Mouse (Mus musculus) limb, embryonic 15.5 days (tissue): Measurements from ENCODE around the gene Sdc4. TPM values are rescaled to one million over a fixed set of nuclear protein-coding genes. Genes with fewer than 3 reads are reported as not detected.
A peak's percentile ranks its signal among the peaks of the same experiment; 100 is the strongest.

Experiments
- ATAC-seq: fragments of 200-750 bp; cut with Nextera tagmentation; 2 replicates; pipeline ENCODE4 v1.8.0; 2017; ENCODE audit warnings: low read depth, moderate TSS enrichment; ENCODE audit not compliant: insufficient number of reproducible peaks, low FRiP score, low TSS enrichment
- H3K27ac ChIP-seq: fragments of 300-500 bp; sonication (generic); 2 replicates; pipeline ENCODE4 v1.5.1; 2015; ENCODE audit warnings: moderate library complexity, mild to moderate bottlenecking, inconsistent platforms
- H3K27me3 ChIP-seq: fragments of 300-500 bp; sonication (generic); 2 replicates; pipeline ENCODE4 v1.6.1; 2015; ENCODE audit warnings: inconsistent platforms
- H3K36me3 ChIP-seq: fragments of 300-500 bp; sonication (generic); 2 replicates; pipeline ENCODE4 v1.6.1; 2015; ENCODE audit warnings: inconsistent platforms
- H3K4me1 ChIP-seq: fragments of 300-500 bp; sonication (generic); 2 replicates; pipeline ENCODE4 v1.6.1; 2015; ENCODE audit warnings: inconsistent platforms
- H3K4me2 ChIP-seq: fragments of 300-500 bp; sonication (generic); 2 replicates; pipeline ENCODE4 v1.6.1; 2015; ENCODE audit warnings: mild to moderate bottlenecking, inconsistent platforms
- H3K4me3 ChIP-seq: fragments of 300-500 bp; sonication (generic); 2 replicates; pipeline ENCODE4 v1.5.1; 2015; ENCODE audit warnings: mild to moderate bottlenecking, inconsistent platforms
- H3K9ac ChIP-seq: fragments of 300-500 bp; sonication (generic); 2 replicates; pipeline ENCODE4 v1.6.1; 2015; ENCODE audit warnings: inconsistent platforms
- H3K9me3 ChIP-seq: fragments of 300-500 bp; sonication (generic); 2 replicates; pipeline ENCODE4 v1.6.1; 2016; ENCODE audit warnings: inconsistent platforms
- WGBS: fragments of 180-500 bp; shearing (Covaris S2); methylation state at CpG from one replicate; pipeline ENCODE4 v1.1.7; 2015; 5-methylcytosine and 5-hydroxymethylcytosine counted together
- polyA plus RNA-seq: library from polyadenylated mRNA; unstranded; fragments of >200 nt; fragmentation: Nextera tagmentation; extraction: Ambion mirVana; gene quantifications from 2 replicates; pipeline ENCODE4 v1.2.1, GENCODE M21; 2015

The Sdc4 gene
- polyA plus RNA-seq, 1 experiment from 2014 or later: 110 TPM

GRCm38 (mm10) chr2:164457942-164458341, 14.3 kb upstream of the Sdc4 start:
- Histone ChIP-seq H3K9me3 (no peaks in the 10 kb centered on the region), H3K4me2 (no peak overlapping the region), H3K4me3 (no peak overlapping the region), H3K27me3 (no peaks in the 10 kb centered on the region), H3K9ac (no peak overlapping the region), H3K27ac (no peak overlapping the region), H3K4me1 (peaks cover 38% of the 10 kb centered on the region), H3K36me3 (no peaks in the 10 kb centered on the region)
- ATAC-seq: no peak
- 67% methylated on average over 7 of the region's 7 CpGs for WGBS

- 2% methylated on average over 7 of the region's 7 CpGs for WGBS
- Histone ChIP-seq H3K4me1 (peaks cover 41% of the 10 kb centered on the region), H3K27ac (peak within 1 kb of the TSS; percentile 5; the same call in 1 of the 2 replicates), H3K27me3 (no peaks in the 10 kb centered on the region), H3K9ac (no peak within 1 kb of the TSS), H3K4me2 (peak within 1 kb of the TSS; percentile 10; the same call in 1 of the 2 replicates), H3K9me3 (no peaks in the 10 kb centered on the region), H3K36me3 (no peaks in the 10 kb centered on the region), H3K4me3 (no peak within 1 kb of the TSS)
- no peak for ATAC-seq
Measured at GRCm38 (mm10) chr2:164456864-164457300, 13.2 kb upstream of the Sdc4 start, which contains the start of gene Sys1. TSS of gene Sys1 (plus strand) at chr2:164456964.

GRCm38 (mm10) chr2:164456413-164456812, 12.7 kb upstream of the Sdc4 start:
- Histone ChIP-seq H3K4me3 (no peak overlapping the region), H3K27ac (no peak overlapping the region), H3K9ac (no peak overlapping the region), H3K4me2 (no peak overlapping the region), H3K27me3 (no peaks in the 10 kb centered on the region), H3K9me3 (no peaks in the 10 kb centered on the region), H3K36me3 (no peaks in the 10 kb centered on the region), H3K4me1 (peaks cover 40% of the 10 kb centered on the region)
- no peak for ATAC-seq
- 75% methylated on average over 1 of the region's 1 CpGs for WGBS

- Histone ChIP-seq H3K27ac (0 out of 2 replicates have a peak overlapping the region, but pooled peaks have one; percentile 18), H3K9ac (no peak overlapping the region), H3K4me2 (no peak overlapping the region), H3K9me3 (no peaks in the 10 kb centered on the region), H3K36me3 (no peaks in the 10 kb centered on the region), H3K4me1 (peaks cover 40% of the 10 kb centered on the region), H3K27me3 (no peaks in the 10 kb centered on the region), H3K4me3 (no peak overlapping the region)
- no peak for ATAC-seq
- 56% methylated on average over 6 of the region's 6 CpGs for WGBS
Measured at GRCm38 (mm10) chr2:164455421-164456190, 11.9 kb upstream of the Sdc4 start.

- no peak overlapping the region for H3K4me3 ChIP-seq
- H3K4me1 ChIP-seq: peaks cover 40% of the 10 kb centered on the region
- H3K4me2 ChIP-seq: no peak overlapping the region
- H3K9ac ChIP-seq: no peak overlapping the region
- WGBS: 47% methylated on average over 10 of the region's 10 CpGs
- no peaks in the 10 kb centered on the region for H3K9me3 ChIP-seq
- 0 out of 2 replicates have a peak overlapping the region, but pooled peaks have one; percentile 18 for H3K27ac ChIP-seq
- ATAC-seq: no peak
- H3K27me3 ChIP-seq: no peaks in the 10 kb centered on the region
- no peaks in the 10 kb centered on the region for H3K36me3 ChIP-seq
Measured at GRCm38 (mm10) chr2:164454846-164455245, 11.2 kb upstream of the Sdc4 start.

- Histone ChIP-seq H3K4me1 (peaks cover 40% of the 10 kb centered on the region), H3K4me2 (no peak overlapping the region), H3K27ac (no peak overlapping the region), H3K9me3 (no peaks in the 10 kb centered on the region), H3K36me3 (no peaks in the 10 kb centered on the region), H3K27me3 (no peaks in the 10 kb centered on the region), H3K9ac (no peak overlapping the region), H3K4me3 (no peak overlapping the region)
- no peak for ATAC-seq
- WGBS: 69% methylated on average over 7 of the region's 7 CpGs
Measured at GRCm38 (mm10) chr2:164453887-164454500, 10.3 kb upstream of the Sdc4 start.

- WGBS: 77% methylated on average over 14 of the region's 14 CpGs
- no peak overlapping the region for H3K27ac ChIP-seq
- H3K36me3 ChIP-seq: no peaks in the 10 kb centered on the region
- H3K9ac ChIP-seq: no peak overlapping the region
- H3K9me3 ChIP-seq: no peaks in the 10 kb centered on the region
- H3K4me3 ChIP-seq: no peak overlapping the region
- ATAC-seq: no peak
- H3K4me2 ChIP-seq: no peak overlapping the region
- peaks cover 40% of the 10 kb centered on the region for H3K4me1 ChIP-seq
- H3K27me3 ChIP-seq: no peaks in the 10 kb centered on the region
Measured at GRCm38 (mm10) chr2:164453047-164453757, 9.5 kb upstream of the Sdc4 start.

GRCm38 (mm10) chr2:164452000-164452676, 8.5 kb upstream of the Sdc4 start:
- Histone ChIP-seq H3K27me3 (no peaks in the 10 kb centered on the region), H3K9ac (no peak overlapping the region), H3K9me3 (no peaks in the 10 kb centered on the region), H3K4me3 (no peak overlapping the region), H3K4me2 (no peak overlapping the region), H3K27ac (peak overlapping the region; percentile 47), H3K4me1 (peaks cover 40% of the 10 kb centered on the region), H3K36me3 (no peaks in the 10 kb centered on the region)
- WGBS: 20% methylated on average over 13 of the region's 13 CpGs
- ATAC-seq: 0 out of 2 replicates have a peak, but pooled peaks have one; percentile 32

GRCm38 (mm10) chr2:164449341-164450042, 5.8 kb upstream of the Sdc4 start:
- Histone ChIP-seq H3K27me3 (no peaks in the 10 kb centered on the region), H3K9me3 (no peaks in the 10 kb centered on the region), H3K27ac (0 out of 2 replicates have a peak overlapping the region, but pooled peaks have one; percentile 12), H3K4me1 (peaks cover 17% of the 10 kb centered on the region), H3K36me3 (no peaks in the 10 kb centered on the region), H3K4me3 (no peak overlapping the region), H3K9ac (no peak overlapping the region), H3K4me2 (no peak overlapping the region)
- WGBS: 75% methylated on average over 14 of the region's 14 CpGs
- no peak for ATAC-seq

GRCm38 (mm10) chr2:164448921-164449320, 5.2 kb upstream of the Sdc4 start:
- Histone ChIP-seq H3K36me3 (no peaks in the 10 kb centered on the region), H3K4me3 (no peak overlapping the region), H3K4me1 (peaks cover 18% of the 10 kb centered on the region), H3K4me2 (no peak overlapping the region), H3K27ac (0 out of 2 replicates have a peak overlapping the region, but pooled peaks have one; percentile 12), H3K9me3 (no peaks in the 10 kb centered on the region), H3K9ac (no peak overlapping the region), H3K27me3 (no peaks in the 10 kb centered on the region)
- ATAC-seq: no peak
- 48% methylated on average over 5 of the region's 5 CpGs for WGBS

- H3K27me3 ChIP-seq: no peaks in the 10 kb centered on the region
- H3K9ac ChIP-seq: no peak overlapping the region
- no peak for ATAC-seq
- no peaks in the 10 kb centered on the region for H3K9me3 ChIP-seq
- H3K4me3 ChIP-seq: no peak overlapping the region
- no peaks in the 10 kb centered on the region for H3K36me3 ChIP-seq
- H3K27ac ChIP-seq: no peak overlapping the region
- H3K4me1 ChIP-seq: peaks cover 24% of the 10 kb centered on the region
- 76% methylated on average over 1 of the region's 1 CpGs for WGBS
- no peak overlapping the region for H3K4me2 ChIP-seq
Measured at GRCm38 (mm10) chr2:164448140-164448539, 4.5 kb upstream of the Sdc4 start.
